Mouse (Mus musculus) testis, adult 2 months (tissue): Measurements from ENCODE around the gene Mrps14.

ENCODE experiments used
- CTCF ChIP-seq: fragments of 200-500 bp; IDR thresholded peaks from 2 replicates; pipeline ENCODE4 v1.5.1; 2012; ENCODE audit warnings: low read depth, mild to moderate bottlenecking, inconsistent platforms, low read length, moderate library complexity; ENCODE audit not compliant: control insufficient read depth, insufficient read depth, insufficient replicate concordance
- POLR2A ChIP-seq: fragments of 200-500 bp; IDR thresholded peaks from 2 replicates; pipeline ENCODE4 v1.6.1; 2012; ENCODE audit warnings: low read depth, mild to moderate bottlenecking, inconsistent platforms, low read length, moderate library complexity; ENCODE audit not compliant: control insufficient read depth

GRCm38 (mm10) chr1:160251388-160252007 lies 56.5 kb downstream of the Mrps14 start:
- TF ChIP-seq POLR2A (no peak), CTCF (no peak)
